Mouse (Mus musculus) c-Kit-positive CD71-negative TER-119-negative erythroid progenitor cells, embryonic 14.5 days (primary cell): ENCODE measurements around the gene Wipf2.

Experiments used
- DNase-seq: peaks from one replicate; pipeline ENCODE4 v3.0.0-alpha.2; 2013; ENCODE audit warnings: low read depth

The Wipf2 gene

DNA sequence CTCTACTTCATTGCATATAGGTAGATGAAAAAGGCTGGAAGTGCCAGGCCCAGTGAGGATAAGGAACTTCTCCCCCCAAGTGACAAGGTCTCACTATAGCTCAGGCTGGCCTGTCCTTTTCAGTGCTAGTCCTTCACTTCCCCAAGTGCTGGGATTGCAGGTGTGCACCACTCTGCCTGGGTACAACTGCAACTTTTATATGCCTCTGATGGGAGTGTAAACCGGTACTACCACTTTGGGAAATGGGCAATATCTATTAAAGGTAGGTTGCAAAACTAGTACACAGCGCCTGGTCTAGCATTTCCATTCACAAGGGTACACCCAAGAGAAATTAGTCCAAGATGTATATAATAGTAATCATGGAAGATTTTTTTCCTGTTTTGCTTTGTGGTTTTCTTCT, 8.8 kb upstream of the Wipf2 start:
- no peak for DNase-seq

- DNase-seq, result peak; percentile 91
Measured at GRCm38 (mm10) chr11:98858759-98859731, 4.4 kb upstream of the Wipf2 start.

DNA sequence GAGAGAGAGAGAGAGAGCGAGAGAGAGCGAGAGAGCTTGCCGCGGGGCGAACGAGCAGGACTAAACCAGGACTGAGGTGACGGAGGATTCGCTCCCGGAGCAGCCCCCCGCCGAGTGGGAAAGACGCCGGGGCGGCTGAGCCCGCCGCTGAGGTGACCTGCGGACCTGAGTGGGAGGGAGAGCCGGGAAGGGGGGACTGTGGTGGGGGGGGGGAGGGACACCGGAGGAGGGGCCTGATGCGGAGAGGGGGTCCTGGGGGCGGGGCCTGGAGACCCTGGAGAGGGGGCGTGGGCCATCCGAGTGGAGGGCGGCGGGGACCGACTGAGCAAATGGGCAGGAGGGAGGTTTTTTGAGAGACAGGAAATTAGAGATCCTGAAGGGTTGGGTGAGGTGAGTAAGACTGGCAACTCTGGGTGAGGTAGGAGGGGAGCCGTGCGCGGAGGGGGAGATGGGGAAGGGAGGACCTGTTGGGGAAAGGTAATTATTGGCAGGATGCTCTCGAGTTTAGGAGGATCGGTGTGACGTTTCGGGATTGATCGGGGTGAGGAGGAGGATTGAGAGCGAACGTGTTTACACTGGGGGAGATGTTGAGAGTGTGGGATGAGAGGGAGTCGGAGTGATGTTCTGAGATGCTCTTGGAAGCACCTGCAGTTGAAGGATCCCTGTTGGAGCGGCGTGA, 452 bp downstream of the Wipf2 start:
- no peak for DNase-seq

DNA sequence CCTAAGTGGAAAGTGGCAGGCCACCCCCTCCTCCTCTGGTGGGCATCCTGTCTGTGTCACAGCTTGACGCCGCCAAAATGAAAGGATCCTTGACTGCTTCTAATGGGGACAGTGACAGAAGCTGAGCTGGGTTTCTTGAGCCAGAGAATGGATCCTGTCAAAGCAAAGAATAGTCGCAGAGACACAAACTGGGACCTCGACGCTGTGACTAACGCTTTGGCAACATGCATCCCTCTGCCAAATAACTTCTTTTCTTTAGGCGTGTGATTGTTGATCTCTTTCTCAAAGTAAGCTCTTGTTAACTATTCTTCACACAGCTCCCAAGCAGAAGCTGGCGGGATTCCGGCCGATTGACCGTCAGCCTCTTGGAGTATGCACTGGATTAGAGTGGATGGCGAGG, 3.9 kb downstream of the Wipf2 start:
- DNase-seq, result no peak

- DNase-seq, result no peak
Measured at GRCm38 (mm10) chr11:98869906-98870305, 6.5 kb downstream of the Wipf2 start.

GRCm38 (mm10) chr11:98870791-98871190, 7.4 kb downstream of the Wipf2 start:
- DNase-seq, result no peak

DNA sequence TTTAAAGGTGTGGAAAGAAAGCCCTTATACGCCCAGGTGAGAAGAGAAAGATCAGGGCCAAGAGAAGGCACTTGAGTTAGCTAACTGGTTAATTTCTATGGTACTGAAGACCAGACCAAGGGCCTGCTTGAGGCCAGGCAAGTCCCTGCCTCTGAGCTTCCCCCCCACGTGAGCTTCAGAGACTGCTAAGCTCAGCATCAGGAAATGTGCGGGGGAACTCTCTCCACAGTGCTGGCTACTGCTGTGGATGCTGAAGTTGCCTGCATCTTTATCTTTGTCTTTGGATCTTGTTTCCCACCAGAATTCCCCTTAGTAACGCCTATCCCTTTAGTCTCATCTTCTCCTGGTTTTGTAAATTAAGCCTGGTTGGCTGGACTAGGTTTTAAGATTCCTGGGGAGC, 8.0 kb downstream of the Wipf2 start:
- no peak for DNase-seq

DNA sequence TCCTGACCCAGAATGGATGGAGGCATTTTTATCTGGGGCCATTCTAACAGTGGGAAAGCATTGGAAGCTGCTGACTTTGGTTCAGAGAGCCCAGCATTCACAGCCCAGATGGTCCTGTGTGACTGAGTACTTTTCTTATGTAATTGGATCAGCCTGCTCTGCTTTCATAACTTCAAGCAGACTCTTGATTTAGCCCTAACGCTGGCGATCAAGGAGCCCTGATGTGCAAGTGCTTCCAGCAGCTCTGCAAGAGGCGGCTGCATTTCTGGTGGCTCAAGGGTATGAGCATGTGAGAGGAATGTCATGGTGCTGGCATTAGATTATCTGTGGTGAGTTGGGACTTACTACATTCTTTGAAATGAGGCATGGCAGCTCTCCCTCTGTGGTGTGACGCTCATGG, 8.6 kb downstream of the Wipf2 start:
- DNase-seq, result no peak

- DNase-seq, result no peak
Measured at GRCm38 (mm10) chr11:98873900-98874299, 10.5 kb downstream of the Wipf2 start.

DNA sequence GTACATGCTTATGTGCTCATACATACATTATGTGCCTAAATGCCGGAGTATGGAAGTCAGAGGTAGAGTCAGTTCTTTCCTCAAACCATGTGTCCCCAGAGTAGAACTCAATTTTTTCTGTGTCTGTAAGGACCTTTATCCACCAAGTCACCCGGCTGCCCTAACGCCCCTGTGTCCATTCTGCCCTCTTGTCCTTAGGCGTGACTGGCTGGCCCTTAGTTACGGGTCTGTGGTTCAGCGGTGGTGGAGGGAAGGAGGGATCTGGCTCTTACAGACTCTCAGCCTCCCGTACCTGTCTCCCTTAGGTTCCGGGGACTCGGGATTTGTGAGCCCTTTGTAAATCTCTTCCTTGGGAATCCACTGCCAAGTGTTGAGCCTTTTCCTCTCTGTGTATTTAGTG, 13.6 kb downstream of the Wipf2 start:
- no peak for DNase-seq

- DNase-seq, result no peak
Measured at GRCm38 (mm10) chr11:98887703-98888102, 24.3 kb downstream of the Wipf2 start.

GRCm38 (mm10) chr11:98889077-98889476, 25.6 kb downstream of the Wipf2 start:
- no peak for DNase-seq

- no peak for DNase-seq
Measured at GRCm38 (mm10) chr11:98889977-98890376, 26.5 kb downstream of the Wipf2 start.

- no peak for DNase-seq
Measured at GRCm38 (mm10) chr11:98892426-98892825, 29.0 kb downstream of the Wipf2 start.

- no peak for DNase-seq
Measured at GRCm38 (mm10) chr11:98900529-98901125, 37.2 kb downstream of the Wipf2 start.

GRCm38 (mm10) chr11:98902621-98903245, 39.3 kb downstream of the Wipf2 start:
- DNase-seq, result no peak

DNA sequence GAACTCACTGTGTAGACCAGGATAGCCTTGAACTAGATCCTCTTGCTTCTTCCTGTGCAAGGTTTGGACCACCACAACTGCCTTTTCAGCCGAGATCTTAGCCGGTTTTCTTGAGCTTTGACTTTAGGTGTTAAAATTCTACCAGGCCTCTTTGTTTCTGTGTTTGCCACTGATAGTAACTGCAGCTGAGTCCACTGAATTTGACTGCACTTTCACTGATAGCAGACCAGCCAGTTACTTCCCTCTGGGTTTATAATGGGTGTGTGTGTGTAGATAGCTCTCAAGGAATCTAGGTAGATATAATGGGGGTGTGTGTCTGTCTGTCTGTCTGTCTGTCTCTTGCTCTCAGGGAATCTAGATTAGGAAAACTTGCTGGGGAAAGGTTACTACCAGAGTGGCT, 41.1 kb downstream of the Wipf2 start:
- DNase-seq, result no peak

DNA sequence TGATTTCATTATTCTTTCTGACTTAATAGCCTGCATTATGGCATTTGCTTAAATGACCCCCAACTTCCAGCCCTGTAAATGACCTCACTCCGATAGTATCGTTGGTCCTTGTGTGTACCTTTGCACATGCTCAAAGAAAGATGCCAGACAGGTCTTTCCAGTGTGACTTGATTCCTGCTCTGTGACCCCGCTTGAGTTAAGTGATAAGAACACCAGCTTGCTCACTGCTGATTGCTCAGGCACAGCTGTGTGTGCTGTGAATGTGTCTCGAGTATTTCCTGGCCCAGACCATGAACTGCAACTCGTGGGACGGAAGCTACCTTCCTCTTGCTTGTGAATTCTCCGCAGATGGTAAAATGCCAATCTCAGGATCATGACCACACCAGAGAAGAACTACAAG, 41.6 kb downstream of the Wipf2 start:
- DNase-seq, result no peak

DNA sequence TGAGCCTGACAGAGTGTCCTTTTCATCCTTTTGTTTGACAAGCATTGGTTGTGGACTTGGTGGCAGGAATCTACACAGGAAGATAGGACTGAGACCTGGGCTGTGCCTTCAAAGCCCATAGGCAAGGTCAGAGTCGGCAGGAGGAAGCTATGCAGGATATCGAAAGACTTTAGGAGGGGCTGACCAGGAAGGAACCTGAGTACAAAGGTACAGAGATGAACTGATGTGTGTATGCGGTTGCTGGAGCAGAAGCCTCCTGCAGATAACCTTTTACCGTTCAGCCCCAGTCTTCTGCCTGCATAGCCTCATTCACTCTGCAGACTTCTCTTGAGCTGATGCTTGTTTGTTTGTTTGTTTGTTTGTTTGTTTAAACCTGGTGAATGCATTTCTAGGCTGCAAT, 42.1 kb downstream of the Wipf2 start:
- DNase-seq, result no peak

- no peak for DNase-seq
Measured at GRCm38 (mm10) chr11:98907063-98907436, 43.6 kb downstream of the Wipf2 start.

DNA sequence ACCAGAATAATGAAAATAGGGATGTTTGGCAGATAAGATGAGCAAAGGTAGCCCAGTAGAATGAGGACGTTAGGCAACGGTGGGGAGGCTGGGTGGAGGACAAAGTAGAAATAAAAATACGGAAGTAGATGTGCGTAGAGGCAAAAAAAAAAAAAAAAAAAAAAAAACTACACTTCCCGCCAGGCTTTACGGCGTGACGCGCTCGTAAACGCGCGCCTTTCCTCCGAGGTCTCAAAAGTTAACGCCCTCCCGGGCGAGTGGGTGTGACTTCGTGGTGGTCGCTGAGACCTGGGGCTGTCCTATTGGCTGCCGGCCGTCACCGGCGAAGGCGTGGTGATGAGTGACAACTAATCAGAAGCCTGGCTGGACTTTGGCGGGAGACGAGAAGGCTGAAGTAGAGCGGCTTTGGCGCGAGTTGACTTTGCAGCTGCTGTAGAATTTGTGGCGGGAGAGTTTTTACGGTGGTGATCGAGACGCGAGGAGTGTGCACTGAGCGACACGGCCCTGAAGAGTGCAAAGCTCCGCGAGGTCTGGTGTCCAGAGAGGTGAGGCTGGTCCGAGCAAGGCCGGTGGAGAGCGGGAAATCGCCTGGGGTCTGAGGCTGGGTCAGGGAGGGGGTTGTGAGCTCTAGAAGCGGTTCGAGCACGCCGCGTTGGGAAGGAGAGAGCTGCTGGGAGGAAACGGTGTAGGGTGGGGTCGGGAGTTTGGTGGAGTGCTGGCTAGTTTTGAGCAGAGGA, 44.2 kb downstream of the Wipf2 start, which contains the start of gene Cdc6:
TSS of gene Cdc6 (plus strand) at position 365 of the 737 bp plus-strand sequence.
- DNase-seq, result peak; percentile 100

- no peak for DNase-seq
Measured at GRCm38 (mm10) chr11:98909654-98910053, 46.2 kb downstream of the Wipf2 start.
